Mouse (Mus musculus): ENCODE data around the gene Rab40c. TPM values are rescaled to one million over a fixed set of nuclear protein-coding genes. Genes with fewer than 3 reads are reported as not detected.

Rab40c gene
- polyA plus RNA-seq, 1 experiment from 2014 or later: 43.4 TPM

DNA sequence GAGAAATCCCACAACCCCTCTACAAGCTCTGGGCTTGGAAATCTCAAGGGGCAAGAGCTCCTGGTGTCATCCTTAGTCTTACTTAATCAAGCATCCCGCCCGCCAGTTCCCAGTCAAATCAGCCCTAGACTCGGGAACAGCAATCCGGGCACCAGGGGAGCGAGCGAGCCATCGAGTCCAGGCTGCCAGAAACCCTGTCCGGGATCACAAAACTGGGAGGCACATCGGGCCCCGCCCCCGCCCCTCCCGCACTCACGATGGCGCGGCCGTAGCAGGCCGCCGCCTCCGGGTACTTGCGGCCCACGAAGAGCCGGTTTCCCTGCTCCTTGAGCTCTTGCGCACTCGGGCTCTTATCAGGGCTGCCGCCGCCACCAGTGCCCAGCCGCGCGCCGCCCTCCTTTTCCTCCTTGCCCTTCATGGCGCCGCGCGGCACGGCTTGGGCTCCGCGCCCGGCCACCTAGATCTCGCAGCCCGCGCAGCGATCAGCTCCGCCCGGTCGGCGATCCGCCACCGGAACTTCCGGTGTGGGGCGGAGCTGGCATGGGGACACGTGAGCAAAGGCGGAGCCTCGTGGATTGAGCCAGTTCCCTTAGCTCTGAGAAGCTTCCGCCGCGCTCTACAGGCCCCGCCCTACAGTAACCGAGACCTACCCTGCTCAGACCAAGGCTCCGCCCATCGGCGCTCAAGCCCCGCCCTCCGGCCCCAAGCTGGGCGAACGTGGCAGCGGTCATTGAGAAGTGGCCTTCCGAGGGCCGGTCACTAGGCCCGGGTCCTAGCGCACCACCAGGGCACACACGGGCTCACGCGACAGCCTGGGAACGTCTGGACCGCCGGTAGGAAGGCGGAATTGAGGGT is 86.9 kb downstream of the Rab40c start:
- H3K4me1 ChIP-seq (replicated peaks): peaks cover 91% of the 10 kb centered on the region

More for the DNA sequence above, 86.9 kb downstream of the Rab40c start:
- DNase-seq (ENCODE audit: low spot score): peak; percentile 100
- peaks cover 52% of the 10 kb centered on the region for H3K36me3 ChIP-seq
- WGBS: under 1% methylated on average over 77 of the region's 77 CpGs
- no peaks in the 10 kb centered on the region for H3K9me3 ChIP-seq
- H3K4me3 ChIP-seq: peak overlapping the region; percentile 73
- peak overlapping the region; percentile 97 for H3K27ac ChIP-seq
- no peaks in the 10 kb centered on the region for H3K27me3 ChIP-seq (ENCODE audit: insufficient read depth, poor library complexity, severe bottlenecking)

Other genes starting within 250 kb of the Rab40c start
- gene Gng13, start 202.6 kb downstream of the Rab40c start, polyA plus RNA-seq (2016; fragmentation: Nextera tagmentation; extraction: Ambion mirVana): 2.4 and 4.4 TPM in 2 replicates
- 47.2 and 60.4 TPM in 2 replicates for gene Chtf18, start 192.3 kb downstream of the Rab40c start, polyA plus RNA-seq (2016; fragmentation: Nextera tagmentation; extraction: Ambion mirVana)
- gene Rpusd1, start 192.1 kb downstream of the Rab40c start, polyA plus RNA-seq (2016; fragmentation: Nextera tagmentation; extraction: Ambion mirVana): 22.2 and 24.8 TPM in 2 replicates
- gene Mslnl, start 183.7 kb downstream of the Rab40c start, polyA plus RNA-seq (2016; fragmentation: Nextera tagmentation; extraction: Ambion mirVana): not detected in 2 replicates
- 0.33 TPM in 1 of 2 replicates, not detected in the other for gene Msln, start 165.3 kb downstream of the Rab40c start, polyA plus RNA-seq (2016; fragmentation: Nextera tagmentation; extraction: Ambion mirVana)
- gene Narfl, start 146.0 kb downstream of the Rab40c start, polyA plus RNA-seq (2016; fragmentation: Nextera tagmentation; extraction: Ambion mirVana): 25.3 and 25.7 TPM in 2 replicates
- 68.1 and 88.5 TPM in 2 replicates for gene Haghl, start 134.1 kb downstream of the Rab40c start, polyA plus RNA-seq (2016; fragmentation: Nextera tagmentation; extraction: Ambion mirVana)
- gene Ccdc78, start 133.1 kb downstream of the Rab40c start, polyA plus RNA-seq (2016; fragmentation: Nextera tagmentation; extraction: Ambion mirVana): 0.95 and 1.2 TPM in 2 replicates
- 68.1 and 76.0 TPM in 2 replicates for gene Fam173a, start 126.8 kb downstream of the Rab40c start, polyA plus RNA-seq (2016; fragmentation: Nextera tagmentation; extraction: Ambion mirVana)
- gene AC134908.4, start 124.1 kb downstream of the Rab40c start, polyA plus RNA-seq (2016; fragmentation: Nextera tagmentation; extraction: Ambion mirVana): 3.4 and 4.5 TPM in 2 replicates
- gene Metrn, start 122.6 kb downstream of the Rab40c start, polyA plus RNA-seq (2016; fragmentation: Nextera tagmentation; extraction: Ambion mirVana): 174 and 193 TPM in 2 replicates
- gene Fbxl16, start 110.6 kb downstream of the Rab40c start, polyA plus RNA-seq (2016; fragmentation: Nextera tagmentation; extraction: Ambion mirVana): 11.0 and 16.7 TPM in 2 replicates
- 30.1 and 30.7 TPM in 2 replicates for gene Wdr24, start 96.1 kb downstream of the Rab40c start, polyA plus RNA-seq (2016; fragmentation: Nextera tagmentation; extraction: Ambion mirVana)
- gene Jmjd8, start 90.9 kb downstream of the Rab40c start, polyA plus RNA-seq (2016; fragmentation: Nextera tagmentation; extraction: Ambion mirVana): 51.5 and 64.3 TPM in 2 replicates
- 360 and 390 TPM in 2 replicates for gene Stub1, start 86.3 kb downstream of the Rab40c start, polyA plus RNA-seq (2016; fragmentation: Nextera tagmentation; extraction: Ambion mirVana)
- 1.7 and 3.1 TPM in 2 replicates for gene Rhbdl1, start 82.4 kb downstream of the Rab40c start, polyA plus RNA-seq (2016; fragmentation: Nextera tagmentation; extraction: Ambion mirVana)
- 1.5 and 3.1 TPM in 2 replicates for gene Gm20683, start 78.0 kb downstream of the Rab40c start, polyA plus RNA-seq (2016; fragmentation: Nextera tagmentation; extraction: Ambion mirVana)
- gene Rhot2, start 74.9 kb downstream of the Rab40c start, polyA plus RNA-seq (2016; fragmentation: Nextera tagmentation; extraction: Ambion mirVana): 18.8 and 28.5 TPM in 2 replicates
- gene Wdr90, start 58.2 kb downstream of the Rab40c start, polyA plus RNA-seq (2016; fragmentation: Nextera tagmentation; extraction: Ambion mirVana): 46.0 and 54.4 TPM in 2 replicates
- gene Mcrip2, start 51.0 kb downstream of the Rab40c start, polyA plus RNA-seq (2016; fragmentation: Nextera tagmentation; extraction: Ambion mirVana): 10.6 and 14.7 TPM in 2 replicates
- 69.9 and 73.9 TPM in 2 replicates for gene Mettl26, start 44.7 kb downstream of the Rab40c start, polyA plus RNA-seq (2016; fragmentation: Nextera tagmentation; extraction: Ambion mirVana)
- gene Wfikkn1, start 38.9 kb downstream of the Rab40c start, polyA plus RNA-seq (2016; fragmentation: Nextera tagmentation; extraction: Ambion mirVana): 5.8 and 26.3 TPM in 2 replicates
- gene Pigq, start 25.2 kb upstream of the Rab40c start, polyA plus RNA-seq (2016; fragmentation: Nextera tagmentation; extraction: Ambion mirVana): 65.4 and 72.6 TPM in 2 replicates
- 0.21 and 0.55 TPM in 2 replicates for gene Nhlrc4, start 25.2 kb upstream of the Rab40c start, polyA plus RNA-seq (2016; fragmentation: Nextera tagmentation; extraction: Ambion mirVana)
- 0.25 and 0.34 TPM in 2 replicates for gene A930017K11Rik, start 32.8 kb upstream of the Rab40c start, polyA plus RNA-seq (2016; fragmentation: Nextera tagmentation; extraction: Ambion mirVana)
- 32.4 and 35.0 TPM in 2 replicates for gene Capn15, start 66.1 kb upstream of the Rab40c start, polyA plus RNA-seq (2016; fragmentation: Nextera tagmentation; extraction: Ambion mirVana)
- gene Rab11fip3, start 149.8 kb upstream of the Rab40c start, polyA plus RNA-seq (2016; fragmentation: Nextera tagmentation; extraction: Ambion mirVana): 24.7 and 30.9 TPM in 2 replicates
- 30.2 and 30.7 TPM in 2 replicates for gene Decr2, start 170.6 kb upstream of the Rab40c start, polyA plus RNA-seq (2016; fragmentation: Nextera tagmentation; extraction: Ambion mirVana)
- 95.9 and 109 TPM in 2 replicates for gene Nme4, start 175.9 kb upstream of the Rab40c start, polyA plus RNA-seq (2016; fragmentation: Nextera tagmentation; extraction: Ambion mirVana)
- 1.8 and 1.9 TPM in 2 replicates for gene Tmem8, start 193.6 kb upstream of the Rab40c start, polyA plus RNA-seq (2016; fragmentation: Nextera tagmentation; extraction: Ambion mirVana)
- 301 and 318 TPM in 2 replicates for gene Mrpl28, start 203.8 kb upstream of the Rab40c start, polyA plus RNA-seq (2016; fragmentation: Nextera tagmentation; extraction: Ambion mirVana)
- gene Axin1, start 219.0 kb upstream of the Rab40c start, polyA plus RNA-seq (2016; fragmentation: Nextera tagmentation; extraction: Ambion mirVana): 9.1 and 9.4 TPM in 2 replicates

Measured in hindbrain, embryonic 10.5 days (tissue).